Mouse (Mus musculus) MEL (cell line): ENCODE results near the gene Svs1.

ENCODE experiments used
- BHLHE40 ChIP-seq: IDR thresholded peaks from 2 replicates; pipeline ENCODE4 v1.6.1; 2012; ENCODE audit warnings: low read depth, mild to moderate bottlenecking, inconsistent platforms, low read length, improper control_type of control experiment, borderline replicate concordance
- CTCF ChIP-seq, 3 experiments: IDR thresholded peaks in 2 of 3; conservative IDR thresholded peaks in 1 of 3; 2 replicates each; pipeline ENCODE4 v1.5.1; 2011 to 2012; ENCODE audit warnings: low read length in 3 of 3, low read depth in 2 of 3, mild to moderate bottlenecking in 2 of 3, improper control_type of control experiment in 1 of 3, inconsistent platforms in 1 of 3, mixed read lengths in 1 of 3, moderate library complexity in 1 of 3; ENCODE audit not compliant: control insufficient read depth in 1 of 3, insufficient read depth in 1 of 3, poor library complexity in 1 of 3, severe bottlenecking in 1 of 3
- GATA1 ChIP-seq: IDR thresholded peaks from 2 replicates; pipeline ENCODE4 v1.6.1; 2011; ENCODE audit warnings: low read depth, low read length, improper control_type of control experiment
- POLR2AphosphoS2 ChIP-seq: IDR thresholded peaks from 2 replicates; pipeline ENCODE4 v1.6.1; 2011; ENCODE audit warnings: low read length, improper control_type of control experiment

DNA sequence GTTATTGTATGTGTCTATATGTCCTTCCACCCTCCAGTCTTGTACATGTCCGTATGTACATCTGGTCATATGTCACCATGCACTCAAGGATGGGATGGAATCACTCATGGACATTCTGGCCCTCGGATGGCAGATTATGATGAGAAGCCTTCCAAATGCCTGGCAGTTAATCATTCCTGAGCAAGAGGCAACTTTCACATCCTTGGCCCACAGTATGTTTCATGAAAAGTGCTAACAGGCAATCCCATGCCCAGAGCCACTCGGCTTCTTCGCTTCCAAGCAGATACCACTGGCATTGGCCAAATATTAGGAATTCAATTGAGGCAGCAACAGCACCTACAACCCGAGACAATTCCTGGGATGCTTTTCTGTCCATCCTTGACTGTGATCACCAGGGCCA, 36.0 kb upstream of the Svs1 start:
- TF ChIP-seq BHLHE40 (no peak), POLR2AphosphoS2 (no peak), CTCF (IDR thresholded peaks at IDR 0.05 in 2 of 3, conservative IDR thresholded peaks at IDR 0.05 in 1 of 3; ENCODE audit: control insufficient read depth in 1 of 3, insufficient read depth in 1 of 3, low read depth in 2 of 3, low read length in 3 of 3, poor library complexity in 1 of 3, severe bottlenecking in 1 of 3) (no peak), GATA1 (no peak)
